ENCODE assay signal across 7 mouse cellular contexts in the genomic region with DNA sequence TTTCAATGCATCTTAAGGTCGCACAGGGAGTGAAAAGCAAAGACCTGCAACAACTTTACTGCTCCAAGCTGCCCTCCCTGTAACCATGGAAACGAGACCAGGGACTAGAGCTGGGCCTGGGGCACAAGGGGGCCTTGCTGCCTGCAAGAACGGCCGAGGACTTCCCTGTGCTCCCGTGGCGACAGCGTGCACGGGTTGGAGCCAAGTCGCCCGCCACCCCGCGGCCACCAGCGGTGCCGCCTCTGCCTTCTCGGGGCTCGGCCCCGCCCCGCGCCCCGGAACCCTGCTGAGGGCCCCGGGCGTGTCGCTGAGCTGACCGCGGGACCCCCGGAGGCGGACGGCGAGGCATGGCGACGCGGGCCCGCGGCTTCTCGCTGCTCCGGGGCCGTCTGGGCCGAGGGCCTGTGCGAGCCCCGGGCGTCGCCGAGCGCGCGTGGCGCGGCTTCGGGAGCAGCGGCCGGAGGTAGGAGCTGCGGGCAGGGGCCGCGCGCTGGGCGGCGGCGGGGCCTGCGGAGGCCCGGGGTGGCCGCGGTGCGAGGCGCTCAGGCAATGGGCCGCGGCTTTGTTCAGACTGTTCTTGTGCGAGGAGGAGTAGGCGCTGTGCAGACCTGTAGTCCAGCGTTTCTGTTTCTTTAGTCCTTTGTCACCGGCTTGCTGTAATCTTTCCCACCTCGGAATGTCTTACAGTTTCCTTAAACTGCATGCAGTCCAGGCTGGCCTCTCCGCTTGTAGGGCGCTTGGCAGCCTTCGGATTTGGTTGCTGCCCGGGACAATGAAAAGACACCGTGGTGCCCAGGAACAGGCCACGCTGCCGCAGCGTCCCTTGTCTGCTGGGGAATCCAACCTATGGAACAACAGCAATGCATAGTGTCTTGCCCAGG. TPM values are rescaled to one million over a fixed set of nuclear protein-coding genes. Genes with fewer than 3 reads are reported as not detected.
A peak's percentile ranks its signal among the peaks of the same experiment; 100 is the strongest.
DNase-seq lines count a peak whose midpoint lies in the region; ATAC-seq lines count a peak whose summit lies in the region.

Mthfd2l (plus strand) TSS at position 147 of the 881 bp plus-strand sequence.

- H3K4me1 ChIP-seq in embryonic facial prominence, embryonic 10.5 days: peaks cover 11% of the 10 kb centered on the region
- no peaks in the 10 kb centered on the region for H3K4me1 ChIP-seq in intestine, embryonic 16.5 days (ENCODE audit: control insufficient read depth, insufficient read depth, low read length)
- peaks cover 10% of the 10 kb centered on the region for H3K4me1 ChIP-seq in limb, embryonic 10.5 days
- H3K4me1 ChIP-seq in midbrain, embryonic 12.5 days: peaks cover 9% of the 10 kb centered on the region

- peak within 1 kb of the TSS; percentile 79 for H3K4me3 ChIP-seq in embryonic facial prominence, embryonic 10.5 days
- H3K4me3 ChIP-seq in intestine, embryonic 16.5 days (ENCODE audit: low read length): peak within 1 kb of the TSS; percentile 77
- H3K4me3 ChIP-seq in limb, embryonic 10.5 days: peak within 1 kb of the TSS; percentile 80
- peak within 1 kb of the TSS; percentile 66 for H3K4me3 ChIP-seq in midbrain, embryonic 12.5 days

- H3K4me2 ChIP-seq in intestine, embryonic 16.5 days (ENCODE audit: low read depth, low read length): peak within 1 kb of the TSS; percentile 63
- H3K4me2 ChIP-seq in midbrain, embryonic 12.5 days (replicated peaks): peak within 1 kb of the TSS; percentile 63

- H3K36me3 ChIP-seq in embryonic facial prominence, embryonic 10.5 days (replicated peaks): peaks cover 29% of the 10 kb centered on the region
- peaks cover 3% of the 10 kb centered on the region; the same call in 1 of the 2 replicates for H3K36me3 ChIP-seq in intestine, embryonic 16.5 days (ENCODE audit: control insufficient read depth, insufficient read depth, low read length)
- peaks cover 30% of the 10 kb centered on the region for H3K36me3 ChIP-seq in limb, embryonic 10.5 days
- peaks cover 17% of the 10 kb centered on the region for H3K36me3 ChIP-seq in midbrain, embryonic 12.5 days

- no peaks in the 10 kb centered on the region for H3K9me3 ChIP-seq in embryonic facial prominence, embryonic 10.5 days
- H3K9me3 ChIP-seq in intestine, embryonic 16.5 days (ENCODE audit: control insufficient read depth, low read length): no peaks in the 10 kb centered on the region
- no peaks in the 10 kb centered on the region for H3K9me3 ChIP-seq in limb, embryonic 10.5 days (replicated peaks)
- no peaks in the 10 kb centered on the region for H3K9me3 ChIP-seq in midbrain, embryonic 12.5 days

- H3K27ac ChIP-seq in embryonic facial prominence, embryonic 10.5 days (replicated peaks): peak within 1 kb of the TSS; percentile 99
- H3K27ac ChIP-seq in intestine, embryonic 16.5 days (ENCODE audit: low read length): peak within 1 kb of the TSS; percentile 98
- peak within 1 kb of the TSS; percentile 99 for H3K27ac ChIP-seq in limb, embryonic 10.5 days
- peak within 1 kb of the TSS; percentile 98 for H3K27ac ChIP-seq in midbrain, embryonic 12.5 days (replicated peaks)

- peak; percentile 93 for DNase-seq in adrenal gland, postnatal 10 days
- peak; percentile 93 for DNase-seq in embryonic facial prominence, embryonic 10.5 days (ENCODE audit: low spot score)
- no peak for DNase-seq in gonadal fat pad, adult 2 months (ENCODE audit: low read depth)
- DNase-seq in limb, embryonic 10.5 days (ENCODE audit: low spot score): peak; percentile 89
- DNase-seq in skeletal muscle tissue, adult 2 months (ENCODE audit: low read depth, low spot score): peak; percentile 62

- H3K9ac ChIP-seq in intestine, embryonic 16.5 days (ENCODE audit: low read depth, low read length): peak within 1 kb of the TSS; percentile 97
- H3K9ac ChIP-seq in midbrain, embryonic 12.5 days (replicated peaks): peak within 1 kb of the TSS; percentile 96

- H3K27me3 ChIP-seq in embryonic facial prominence, embryonic 10.5 days (replicated peaks; ENCODE audit: low read depth, poor library complexity, severe bottlenecking): no peaks in the 10 kb centered on the region
- no peaks in the 10 kb centered on the region for H3K27me3 ChIP-seq in intestine, embryonic 16.5 days (replicated peaks; ENCODE audit: control insufficient read depth, insufficient read depth, low read length)
- no peaks in the 10 kb centered on the region for H3K27me3 ChIP-seq in limb, embryonic 10.5 days (ENCODE audit: low read depth, poor library complexity, severe bottlenecking)
- no peaks in the 10 kb centered on the region for H3K27me3 ChIP-seq in midbrain, embryonic 12.5 days

- WGBS in embryonic facial prominence, embryonic 10.5 days: under 1% methylated on average over 78 of the region's 79 CpGs
- WGBS in intestine, embryonic 16.5 days: under 1% methylated on average over 78 of the region's 79 CpGs
- whole genome bisulfite sequencing in limb, embryonic 10.5 days: under 1% methylated on average over 73 of the region's 79 CpGs
- under 1% methylated on average over 64 of the region's 79 CpGs for WGBS in midbrain, embryonic 12.5 days

- ATAC-seq in intestine, embryonic 16.5 days: peak; percentile 99
- peak; percentile 99 for ATAC-seq in midbrain, embryonic 12.5 days (ENCODE audit: low FRiP score, low read depth)

RNA-seq across cellular contexts. Expression of gene Mthfd2l, which starts in this region (rescaled TPM):
- total RNA-seq in adrenal gland, postnatal 10 days (2021): 10 to 100 TPM; 14.8 to 16.1 TPM
- polyA plus RNA-seq in embryonic facial prominence, embryonic 10.5 days (2016; fragmentation: Nextera tagmentation; extraction: Ambion mirVana): 53.2 and 58.7 TPM in 2 replicates
- polyA plus RNA-seq in gonadal fat pad, adult 2 months (2012; rRNA removed): 61.1 and 74.6 TPM in 2 replicates
- 31.1 and 33.1 TPM in 2 replicates for polyA plus RNA-seq in intestine, embryonic 16.5 days (2015; fragmentation: Nextera tagmentation; extraction: Ambion mirVana)
- 50.2 and 59.0 TPM in 2 replicates for polyA plus RNA-seq in limb, embryonic 10.5 days (2016; fragmentation: Nextera tagmentation; extraction: Ambion mirVana)
- 110 and 116 TPM in 2 replicates for polyA plus RNA-seq in midbrain, embryonic 12.5 days (2016; fragmentation: Nextera tagmentation; extraction: Ambion mirVana)
